Mouse (Mus musculus): ENCODE results near the gene Sprr2i. TPM values are rescaled to one million over a fixed set of nuclear protein-coding genes. Genes with fewer than 3 reads are reported as not detected.

Gene Sprr2i
- not detected in 2 replicates for polyA plus RNA-seq (2014; fragmentation: Nextera tagmentation; extraction: Ambion mirVana)

DNA sequence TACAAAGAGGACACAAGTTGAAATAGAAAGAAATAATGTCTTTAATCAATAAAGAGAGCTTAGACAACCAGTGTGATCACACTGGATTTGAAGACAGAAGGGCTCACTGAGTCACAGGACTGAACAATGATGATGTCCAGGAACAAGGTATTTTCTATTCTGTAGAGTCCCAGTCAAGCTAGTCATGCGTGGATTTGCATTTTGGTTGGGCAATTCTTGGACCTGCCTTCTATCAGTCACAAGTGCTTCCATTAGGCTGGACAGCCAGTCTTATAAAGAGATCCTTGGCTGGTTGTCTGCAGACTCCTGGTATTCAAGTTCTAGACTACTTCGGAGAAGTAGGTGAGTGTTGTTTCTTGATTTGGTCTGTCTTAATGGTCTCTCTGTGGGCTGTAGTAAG, at the start of gene Sprr2i:
Sprr2i (plus strand) TSS at position 301 of the 400 bp plus-strand sequence.
- H3K27ac ChIP-seq (replicated peaks; ENCODE audit: low read depth, low read length): no peak within 1 kb of the TSS

DNA sequence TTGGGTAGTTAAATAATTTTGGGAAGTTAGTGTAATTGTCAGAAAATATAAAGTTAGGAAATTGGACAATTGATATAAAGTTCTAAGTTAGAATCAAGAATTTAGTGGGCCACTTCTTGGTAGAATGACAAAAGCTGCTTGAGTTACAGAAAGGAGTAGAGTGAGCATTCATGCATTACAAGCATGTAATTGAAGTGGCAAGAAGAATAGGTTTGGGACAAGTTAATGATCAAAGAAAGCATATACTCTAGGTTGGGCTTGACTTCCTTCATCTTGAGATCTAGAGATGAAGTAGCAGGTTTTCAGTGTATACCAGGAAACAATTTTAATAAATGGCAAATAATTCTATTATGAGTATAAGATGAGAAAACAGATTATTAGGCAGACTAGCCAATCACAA, 46.2 kb upstream of the Sprr2i start:
- DNase-seq (ENCODE audit: low spot score): no peak
- Histone ChIP-seq H3K27ac (replicated peaks; ENCODE audit: low read depth, low read length) (no peak overlapping the region), H3K36me3 (replicated peaks; ENCODE audit: control insufficient read depth, insufficient read depth, low read depth, low read length) (no peaks in the 10 kb centered on the region), H3K4me3 (ENCODE audit: low read depth, low read length) (no peak overlapping the region), H3K27me3 (ENCODE audit: control insufficient read depth, insufficient read depth, low read length) (no peaks in the 10 kb centered on the region), H3K9me3 (replicated peaks; ENCODE audit: control insufficient read depth, low read length) (no peaks in the 10 kb centered on the region), H3K4me2 (ENCODE audit: low read depth, low read length) (no peak overlapping the region), H3K9ac (replicated peaks; ENCODE audit: low read length) (no peak overlapping the region), H3K4me1 (ENCODE audit: control insufficient read depth, insufficient read depth, low read length) (no peaks in the 10 kb centered on the region)
- ATAC-seq (replicated peaks; ENCODE audit: insufficient number of reproducible peaks, low FRiP score, low TSS enrichment, low read depth): no peak

More for the DNA sequence above, at the start of gene Sprr2i:
- Histone ChIP-seq H3K4me1 (ENCODE audit: control insufficient read depth, insufficient read depth, low read length) (no peaks in the 10 kb centered on the region), H3K36me3 (replicated peaks; ENCODE audit: control insufficient read depth, insufficient read depth, low read depth, low read length) (no peaks in the 10 kb centered on the region), H3K4me3 (ENCODE audit: low read depth, low read length) (no peak within 1 kb of the TSS), H3K4me2 (ENCODE audit: low read depth, low read length) (no peak within 1 kb of the TSS), H3K9ac (replicated peaks; ENCODE audit: low read length) (no peak within 1 kb of the TSS), H3K9me3 (replicated peaks; ENCODE audit: control insufficient read depth, low read length) (no peaks in the 10 kb centered on the region), H3K27me3 (ENCODE audit: control insufficient read depth, insufficient read depth, low read length) (no peaks in the 10 kb centered on the region)
- 96% methylated on average over 2 of the region's 2 CpGs for WGBS
- ATAC-seq (replicated peaks; ENCODE audit: insufficient number of reproducible peaks, low FRiP score, low TSS enrichment, low read depth) (no peak), DNase-seq (ENCODE audit: low spot score) (no peak)

DNA sequence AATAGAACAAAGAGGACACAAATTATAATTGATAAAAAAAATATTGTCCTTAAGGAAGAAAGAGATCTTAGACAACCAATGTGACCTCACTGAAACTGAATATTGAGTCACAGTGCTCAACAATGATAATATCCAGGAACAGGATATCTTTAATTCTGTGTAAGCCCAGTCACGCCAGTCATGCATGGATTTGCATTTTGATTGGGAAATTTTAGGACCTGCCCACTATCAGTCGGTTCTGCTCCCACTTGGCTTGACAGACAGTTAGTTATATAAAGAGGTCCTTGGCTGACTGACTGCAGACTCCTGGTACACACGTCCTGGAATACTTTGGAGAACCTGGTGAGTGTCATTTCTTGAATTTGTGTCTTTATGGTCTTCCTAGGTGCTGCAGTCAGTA, 42.9 kb upstream of the Sprr2i start, which contains the start of gene Sprr2f:
Sprr2f (plus strand) TSS at position 301 of the 400 bp plus-strand sequence.
- Histone ChIP-seq H3K4me3 (ENCODE audit: low read depth, low read length) (no peak within 1 kb of the TSS), H3K36me3 (replicated peaks; ENCODE audit: control insufficient read depth, insufficient read depth, low read depth, low read length) (no peaks in the 10 kb centered on the region), H3K27me3 (ENCODE audit: control insufficient read depth, insufficient read depth, low read length) (no peaks in the 10 kb centered on the region), H3K4me1 (ENCODE audit: control insufficient read depth, insufficient read depth, low read length) (no peaks in the 10 kb centered on the region), H3K27ac (replicated peaks; ENCODE audit: low read depth, low read length) (no peak within 1 kb of the TSS), H3K4me2 (ENCODE audit: low read depth, low read length) (no peak within 1 kb of the TSS), H3K9me3 (replicated peaks; ENCODE audit: control insufficient read depth, low read length) (no peaks in the 10 kb centered on the region), H3K9ac (replicated peaks; ENCODE audit: low read length) (no peak within 1 kb of the TSS)
- DNase-seq (ENCODE audit: low spot score) (no peak), ATAC-seq (replicated peaks; ENCODE audit: insufficient number of reproducible peaks, low FRiP score, low TSS enrichment, low read depth) (no peak)
- WGBS: 70% methylated on average over 3 of the region's 3 CpGs

DNA sequence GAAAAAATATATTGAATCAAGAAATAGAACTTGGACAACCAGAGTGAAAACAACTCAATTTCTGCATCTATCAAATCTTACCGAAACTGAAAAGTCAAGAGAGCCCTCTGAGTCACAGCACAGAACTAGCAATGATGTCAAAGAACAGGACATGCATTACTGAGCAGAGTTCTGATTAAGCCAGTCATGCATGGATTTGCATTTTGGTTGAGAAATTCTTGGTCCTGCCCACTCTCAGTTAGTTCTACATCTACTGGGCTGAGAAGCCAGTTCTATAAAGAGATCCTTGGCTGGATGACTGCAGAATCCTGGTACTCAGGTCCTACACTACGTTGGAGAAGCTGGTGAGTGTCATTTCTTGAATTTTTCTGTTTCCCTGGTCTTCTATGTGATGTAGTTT, 34.2 kb upstream of the Sprr2i start:
- Histone ChIP-seq H3K9ac (replicated peaks; ENCODE audit: low read length) (no peak overlapping the region), H3K4me1 (ENCODE audit: control insufficient read depth, insufficient read depth, low read length) (no peaks in the 10 kb centered on the region), H3K4me3 (ENCODE audit: low read depth, low read length) (no peak overlapping the region), H3K27me3 (ENCODE audit: control insufficient read depth, insufficient read depth, low read length) (no peaks in the 10 kb centered on the region), H3K27ac (replicated peaks; ENCODE audit: low read depth, low read length) (no peak overlapping the region), H3K9me3 (replicated peaks; ENCODE audit: control insufficient read depth, low read length) (no peaks in the 10 kb centered on the region), H3K36me3 (replicated peaks; ENCODE audit: control insufficient read depth, insufficient read depth, low read depth, low read length) (no peaks in the 10 kb centered on the region), H3K4me2 (ENCODE audit: low read depth, low read length) (no peak overlapping the region)
- DNase-seq (ENCODE audit: low spot score): no peak
- WGBS: 81% methylated on average over 2 of the region's 2 CpGs
- ATAC-seq (replicated peaks; ENCODE audit: insufficient number of reproducible peaks, low FRiP score, low TSS enrichment, low read depth): no peak

DNA sequence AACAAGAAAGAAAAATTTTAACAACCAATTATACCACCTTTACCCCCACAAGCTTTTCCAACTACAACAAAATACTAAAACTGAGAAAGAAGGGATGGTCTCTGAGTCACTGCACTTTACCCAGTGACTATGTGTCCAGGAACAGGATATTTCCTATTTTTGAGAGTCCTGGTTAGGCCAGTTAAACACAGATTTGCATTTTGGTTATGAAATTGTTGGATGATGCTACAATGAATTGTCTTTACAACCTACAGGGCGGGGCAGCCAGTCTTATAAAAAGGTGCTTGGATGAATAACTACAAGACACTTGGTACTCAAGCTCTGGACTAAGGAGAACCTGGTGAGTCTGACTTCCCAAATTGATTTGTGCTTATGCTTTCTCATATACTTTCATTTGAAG, 22.4 kb upstream of the Sprr2i start, which contains the start of gene Sprr2h:
Sprr2h (plus strand) TSS at position 301 of the 400 bp plus-strand sequence.
- WGBS: 87% methylated on average over 1 of the region's 1 CpGs
- no peak for DNase-seq (ENCODE audit: low spot score)
- ATAC-seq (replicated peaks; ENCODE audit: insufficient number of reproducible peaks, low FRiP score, low TSS enrichment, low read depth): no peak

DNA sequence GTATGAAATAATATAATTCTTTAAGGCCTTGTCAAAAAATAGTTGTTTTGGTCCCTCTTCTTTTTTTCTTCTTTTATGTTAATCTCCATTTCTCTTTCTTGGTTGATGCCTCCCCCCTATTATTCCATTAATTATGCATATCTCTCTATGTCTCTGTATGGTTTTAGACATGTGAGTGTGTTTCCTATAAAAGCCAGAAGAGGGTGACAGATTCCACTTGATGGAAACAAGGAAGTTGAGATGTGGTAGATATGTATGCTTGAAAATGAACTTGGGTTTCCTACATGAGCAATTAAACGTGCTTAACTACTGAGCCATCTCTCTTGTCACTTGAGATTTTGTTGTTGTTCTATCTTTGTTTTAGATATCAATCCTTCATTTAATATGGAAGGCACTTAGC, 13.5 kb upstream of the Sprr2i start:
- 44% methylated on average over 1 of the region's 1 CpGs for WGBS

More for the DNA sequence above, 22.4 kb upstream of the Sprr2i start, which contains the start of gene Sprr2h:
- Histone ChIP-seq H3K4me3 (ENCODE audit: low read depth, low read length) (no peak within 1 kb of the TSS), H3K27ac (replicated peaks; ENCODE audit: low read depth, low read length) (no peak within 1 kb of the TSS), H3K9me3 (replicated peaks; ENCODE audit: control insufficient read depth, low read length) (no peaks in the 10 kb centered on the region), H3K27me3 (ENCODE audit: control insufficient read depth, insufficient read depth, low read length) (no peaks in the 10 kb centered on the region), H3K4me2 (ENCODE audit: low read depth, low read length) (no peak within 1 kb of the TSS), H3K9ac (replicated peaks; ENCODE audit: low read length) (no peak within 1 kb of the TSS), H3K36me3 (replicated peaks; ENCODE audit: control insufficient read depth, insufficient read depth, low read depth, low read length) (no peaks in the 10 kb centered on the region), H3K4me1 (ENCODE audit: control insufficient read depth, insufficient read depth, low read length) (no peaks in the 10 kb centered on the region)

DNA sequence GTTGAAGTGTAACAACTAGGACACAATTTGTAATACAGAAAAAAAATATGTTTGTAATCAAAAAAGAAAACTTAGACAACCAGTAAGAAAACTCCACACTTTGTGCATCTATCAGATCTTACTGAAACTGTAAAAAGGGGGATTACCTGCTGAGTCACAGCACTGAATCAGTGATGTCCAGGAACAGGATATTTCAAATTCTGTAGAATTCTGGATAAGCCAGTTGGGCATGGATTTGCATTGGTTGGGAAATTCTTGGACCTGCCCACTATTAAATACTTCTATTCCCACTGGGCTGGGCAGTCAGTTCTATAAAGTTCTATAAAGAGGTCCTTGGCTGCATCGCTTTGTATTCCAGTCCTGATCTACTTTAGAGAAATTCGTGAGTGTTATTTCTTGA, 10.0 kb downstream of the Sprr2i start, which contains the start of gene Sprr2j-ps:
Sprr2j-ps (plus strand) TSS at position 301 of the 400 bp plus-strand sequence.
- Histone ChIP-seq H3K4me2 (ENCODE audit: low read depth, low read length) (no peak within 1 kb of the TSS), H3K9ac (replicated peaks; ENCODE audit: low read length) (no peak within 1 kb of the TSS), H3K27me3 (ENCODE audit: control insufficient read depth, insufficient read depth, low read length) (no peaks in the 10 kb centered on the region), H3K4me1 (ENCODE audit: control insufficient read depth, insufficient read depth, low read length) (no peaks in the 10 kb centered on the region), H3K36me3 (replicated peaks; ENCODE audit: control insufficient read depth, insufficient read depth, low read depth, low read length) (no peaks in the 10 kb centered on the region), H3K4me3 (ENCODE audit: low read depth, low read length) (no peak within 1 kb of the TSS), H3K27ac (replicated peaks; ENCODE audit: low read depth, low read length) (no peak within 1 kb of the TSS), H3K9me3 (replicated peaks; ENCODE audit: control insufficient read depth, low read length) (no peaks in the 10 kb centered on the region)
- 94% methylated on average over 2 of the region's 2 CpGs for WGBS
- DNase-seq (ENCODE audit: low spot score) (no peak), ATAC-seq (replicated peaks; ENCODE audit: insufficient number of reproducible peaks, low FRiP score, low TSS enrichment, low read depth) (no peak)

More for the DNA sequence above, 13.5 kb upstream of the Sprr2i start:
- DNase-seq (ENCODE audit: low spot score): no peak
- H3K9me3 ChIP-seq (replicated peaks; ENCODE audit: control insufficient read depth, low read length): no peaks in the 10 kb centered on the region
- no peaks in the 10 kb centered on the region for H3K4me1 ChIP-seq (ENCODE audit: control insufficient read depth, insufficient read depth, low read length)
- H3K27ac ChIP-seq (replicated peaks; ENCODE audit: low read depth, low read length): no peak overlapping the region
- H3K4me3 ChIP-seq (ENCODE audit: low read depth, low read length): no peak overlapping the region
- H3K9ac ChIP-seq (replicated peaks; ENCODE audit: low read length): no peak overlapping the region
- no peaks in the 10 kb centered on the region for H3K36me3 ChIP-seq (replicated peaks; ENCODE audit: control insufficient read depth, insufficient read depth, low read depth, low read length)
- no peaks in the 10 kb centered on the region for H3K27me3 ChIP-seq (ENCODE audit: control insufficient read depth, insufficient read depth, low read length)
- H3K4me2 ChIP-seq (ENCODE audit: low read depth, low read length): no peak overlapping the region
- ATAC-seq (replicated peaks; ENCODE audit: insufficient number of reproducible peaks, low FRiP score, low TSS enrichment, low read depth): no peak

DNA sequence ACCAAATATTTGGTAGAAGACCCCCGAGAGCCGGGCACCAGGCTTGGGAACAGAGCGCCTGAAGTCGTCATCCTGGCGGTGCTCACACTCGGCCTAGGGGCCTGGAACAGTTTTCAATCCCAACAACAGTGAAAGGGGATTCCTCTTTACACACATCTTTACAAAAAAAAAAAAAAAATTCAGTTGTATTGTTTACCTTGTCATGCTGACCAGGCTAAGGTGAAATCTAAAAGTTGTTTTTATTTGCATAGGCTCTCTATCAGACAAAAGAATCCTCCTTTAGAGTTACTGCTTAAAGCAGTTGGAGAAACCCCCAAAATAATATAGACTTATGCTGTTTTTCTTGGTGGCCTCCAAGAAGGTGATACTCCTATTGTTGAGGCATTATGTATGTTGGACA, 21.5 kb downstream of the Sprr2i start, which contains the start of gene Gm9774:
Gm9774 (minus strand) TSS at position 101 of the 400 bp plus-strand sequence.
- Histone ChIP-seq H3K4me3 (ENCODE audit: low read depth, low read length) (no peak within 1 kb of the TSS), H3K36me3 (replicated peaks; ENCODE audit: control insufficient read depth, insufficient read depth, low read depth, low read length) (no peaks in the 10 kb centered on the region), H3K9me3 (replicated peaks; ENCODE audit: control insufficient read depth, low read length) (no peaks in the 10 kb centered on the region), H3K4me2 (ENCODE audit: low read depth, low read length) (no peak within 1 kb of the TSS), H3K27ac (replicated peaks; ENCODE audit: low read depth, low read length) (no peak within 1 kb of the TSS), H3K9ac (replicated peaks; ENCODE audit: low read length) (no peak within 1 kb of the TSS), H3K4me1 (ENCODE audit: control insufficient read depth, insufficient read depth, low read length) (no peaks in the 10 kb centered on the region), H3K27me3 (ENCODE audit: control insufficient read depth, insufficient read depth, low read length) (no peaks in the 10 kb centered on the region)
- DNase-seq (ENCODE audit: low spot score) (no peak), ATAC-seq (replicated peaks; ENCODE audit: insufficient number of reproducible peaks, low FRiP score, low TSS enrichment, low read depth) (no peak)
- 90% methylated on average over 6 of the region's 6 CpGs for WGBS
